Mouse (Mus musculus) T-cell, adult 2 months (primary cell): ENCODE data around the gene Atf3.

Experiments
- DNase-seq: peaks from one replicate; pipeline ENCODE4 v3.0.0; 2022; ENCODE audit warnings: low spot score

Gene Atf3

DNA sequence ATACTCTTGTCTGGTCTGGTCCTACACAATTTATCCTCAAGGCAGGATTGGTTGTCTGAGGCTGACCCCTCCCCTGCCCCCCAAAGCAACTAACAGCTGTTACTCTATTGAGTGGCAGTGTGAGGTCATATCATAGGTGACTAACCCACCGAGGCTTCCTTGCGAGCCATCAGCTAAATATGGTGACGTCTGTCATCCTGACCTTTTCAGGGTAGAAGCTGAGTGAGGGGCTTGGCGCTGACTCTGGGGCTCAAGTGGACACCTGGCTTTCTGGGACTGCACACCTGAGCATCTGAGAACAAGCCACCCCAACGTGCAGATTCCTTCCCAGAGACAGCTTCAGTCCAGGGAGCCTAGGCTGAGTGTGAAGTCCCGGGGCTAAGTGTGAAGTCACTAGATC is at the start of gene Atf3:
Gene Atf3, minus strand, starts transcription at position 101 of the 400 bp plus-strand sequence.
- no peak for DNase-seq

DNA sequence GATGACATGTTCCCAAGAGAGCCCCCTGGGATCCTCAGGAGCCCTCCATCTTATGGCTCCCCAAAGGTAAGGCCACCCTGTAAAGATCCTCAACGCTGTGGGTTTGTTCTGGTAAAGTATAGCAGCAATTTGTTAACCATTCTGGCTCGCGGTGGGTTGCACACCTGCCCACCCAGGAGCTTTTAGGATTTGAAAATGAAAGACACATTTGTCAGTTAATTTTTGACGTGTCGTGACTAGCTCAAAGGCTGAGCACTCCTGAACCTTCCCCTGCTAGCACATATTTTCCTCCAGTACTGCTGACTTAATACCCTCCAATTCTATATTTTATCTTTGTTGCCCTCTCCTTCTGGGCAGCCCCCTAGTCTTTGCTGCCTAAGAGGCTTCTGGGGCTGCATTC is 49.3 kb upstream of the Atf3 start:
- no peak for DNase-seq

DNA sequence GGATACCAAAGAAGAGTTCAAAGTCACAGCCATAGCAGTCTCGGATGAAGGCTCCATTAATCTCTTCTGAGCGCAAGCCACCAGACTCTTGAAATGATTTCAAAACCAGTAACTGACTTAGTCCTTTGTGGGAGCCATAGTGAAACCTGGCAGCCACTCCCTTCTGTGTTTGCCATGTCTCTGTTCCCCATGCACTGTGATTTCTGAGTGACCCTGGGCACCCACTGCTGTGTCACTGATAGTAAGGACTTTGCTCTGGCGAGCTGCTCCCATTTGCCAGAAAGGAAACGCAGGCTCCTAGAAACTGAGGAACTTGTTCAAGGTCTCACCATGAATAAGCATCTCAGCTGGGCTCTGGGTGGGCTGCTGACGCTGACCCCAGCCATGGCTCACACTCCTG is 45.6 kb upstream of the Atf3 start:
- no peak for DNase-seq

DNA sequence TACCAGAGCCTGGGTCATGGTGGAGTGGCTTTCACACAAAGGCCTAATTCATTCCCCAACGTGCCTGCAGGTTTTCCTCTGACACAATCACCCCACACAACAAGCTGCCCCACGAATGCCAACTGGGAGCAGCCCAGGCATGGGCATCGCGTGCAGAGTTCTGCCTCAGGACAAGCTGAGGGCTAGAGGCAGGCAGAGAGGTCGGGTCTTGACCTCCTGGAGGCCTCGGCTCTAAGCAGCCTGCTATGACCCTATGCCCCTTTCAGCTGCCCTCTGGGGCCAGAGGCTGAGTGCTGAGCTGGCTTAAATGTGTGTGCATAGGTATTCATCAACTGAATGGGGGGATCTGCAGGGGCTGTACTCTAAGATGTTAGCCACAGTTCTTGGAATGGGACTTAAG is 44.0 kb upstream of the Atf3 start:
- DNase-seq, result no peak

DNA sequence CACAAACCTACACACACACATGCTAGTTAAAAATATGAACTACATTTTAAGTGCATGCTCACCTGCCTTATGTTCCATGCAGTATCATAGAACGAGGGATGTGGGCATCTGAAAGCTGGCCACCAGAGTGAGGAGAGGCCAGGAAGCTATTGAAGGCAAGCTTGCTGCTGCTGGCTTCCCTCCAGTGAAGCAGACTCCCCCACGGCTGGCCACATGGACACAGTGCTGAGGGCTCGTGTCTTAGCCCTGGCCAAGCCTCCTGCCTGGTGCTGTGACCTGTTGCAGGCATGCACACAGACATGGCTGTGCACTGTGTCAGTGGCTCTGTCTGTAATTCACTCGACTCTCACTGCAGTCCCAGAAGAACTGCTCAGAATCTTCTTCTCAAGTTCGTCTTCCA is 41.8 kb upstream of the Atf3 start:
- no peak for DNase-seq

DNA sequence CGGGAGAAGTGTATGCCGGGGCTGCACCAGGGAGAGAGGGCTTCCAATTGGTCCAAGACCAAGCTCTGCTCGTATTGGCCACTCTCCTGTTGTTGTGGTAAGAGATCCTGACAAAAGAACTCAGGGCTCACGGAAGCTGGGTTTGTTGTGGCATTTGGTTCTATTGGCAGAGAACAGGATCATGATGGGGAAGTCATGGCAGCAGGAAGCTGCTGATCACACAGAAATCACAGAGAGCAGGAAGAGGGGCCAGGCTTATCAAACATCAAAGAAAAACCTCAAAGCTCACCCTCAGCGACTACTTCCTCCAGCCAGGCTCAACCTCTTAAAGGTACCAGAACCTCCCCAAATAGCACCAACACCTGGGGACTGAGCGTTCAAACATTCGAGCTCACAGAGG is 41.3 kb upstream of the Atf3 start:
- peak; percentile 75 for DNase-seq

DNA sequence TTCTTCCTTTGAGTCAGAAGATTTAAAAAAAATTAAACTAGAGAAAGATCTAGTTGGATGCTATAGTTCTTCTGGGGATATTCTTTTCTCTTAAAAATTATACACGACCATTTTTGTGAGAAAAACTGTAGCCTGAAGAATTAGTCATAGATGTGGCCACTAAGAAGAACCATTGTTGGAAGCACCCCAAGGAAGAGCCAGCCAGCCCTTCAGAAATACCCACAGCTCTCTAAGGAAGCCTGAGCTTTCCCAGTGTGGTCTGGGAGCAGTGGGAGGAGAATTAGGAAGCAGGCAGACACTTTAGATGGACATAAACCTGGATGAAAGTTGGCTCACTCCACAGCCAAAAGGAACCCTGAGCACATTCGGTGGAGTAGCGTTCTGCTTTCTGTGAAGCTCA is 40.7 kb upstream of the Atf3 start:
- no peak for DNase-seq

DNA sequence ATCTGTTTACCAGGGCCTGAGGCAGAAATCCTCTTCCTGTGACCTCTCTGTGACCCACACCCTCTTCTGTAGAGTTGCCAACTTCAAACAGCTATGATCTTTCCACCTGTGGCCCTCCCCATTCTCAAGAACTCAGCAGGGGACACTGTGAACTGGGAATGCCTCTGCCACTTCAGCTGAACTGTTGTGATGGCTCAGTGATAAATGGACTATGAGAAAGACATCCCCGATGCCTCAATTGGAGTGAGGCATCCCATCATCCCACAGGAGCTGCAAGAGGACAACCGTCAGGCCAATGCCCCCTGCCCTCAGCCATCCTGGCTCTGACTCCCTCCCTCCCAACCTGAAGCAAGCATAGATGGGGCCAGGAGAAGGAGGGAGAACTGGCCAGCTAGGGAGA is 40.1 kb upstream of the Atf3 start:
- DNase-seq, result peak; percentile 40

DNA sequence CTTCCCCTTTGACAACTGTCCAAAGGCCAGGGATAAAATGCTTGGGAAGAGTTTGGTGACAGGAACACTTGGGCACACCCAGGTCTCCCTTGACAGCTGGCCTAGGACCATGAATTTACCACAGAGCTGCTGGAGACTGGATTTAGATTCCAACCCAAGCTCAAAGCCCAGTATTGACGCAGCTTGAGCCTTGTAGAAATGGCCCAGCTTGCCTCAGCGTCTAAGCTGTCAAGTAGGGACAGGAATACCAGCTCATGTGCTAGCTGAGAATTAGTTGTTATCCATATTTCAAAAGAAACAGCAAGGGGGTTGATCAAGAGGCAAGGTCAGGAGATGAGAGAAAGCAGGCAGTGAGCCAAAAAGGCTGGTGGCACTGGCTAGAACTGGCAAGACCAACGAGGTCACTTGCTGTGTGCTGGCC is 39.5 kb upstream of the Atf3 start:
- no peak for DNase-seq

DNA sequence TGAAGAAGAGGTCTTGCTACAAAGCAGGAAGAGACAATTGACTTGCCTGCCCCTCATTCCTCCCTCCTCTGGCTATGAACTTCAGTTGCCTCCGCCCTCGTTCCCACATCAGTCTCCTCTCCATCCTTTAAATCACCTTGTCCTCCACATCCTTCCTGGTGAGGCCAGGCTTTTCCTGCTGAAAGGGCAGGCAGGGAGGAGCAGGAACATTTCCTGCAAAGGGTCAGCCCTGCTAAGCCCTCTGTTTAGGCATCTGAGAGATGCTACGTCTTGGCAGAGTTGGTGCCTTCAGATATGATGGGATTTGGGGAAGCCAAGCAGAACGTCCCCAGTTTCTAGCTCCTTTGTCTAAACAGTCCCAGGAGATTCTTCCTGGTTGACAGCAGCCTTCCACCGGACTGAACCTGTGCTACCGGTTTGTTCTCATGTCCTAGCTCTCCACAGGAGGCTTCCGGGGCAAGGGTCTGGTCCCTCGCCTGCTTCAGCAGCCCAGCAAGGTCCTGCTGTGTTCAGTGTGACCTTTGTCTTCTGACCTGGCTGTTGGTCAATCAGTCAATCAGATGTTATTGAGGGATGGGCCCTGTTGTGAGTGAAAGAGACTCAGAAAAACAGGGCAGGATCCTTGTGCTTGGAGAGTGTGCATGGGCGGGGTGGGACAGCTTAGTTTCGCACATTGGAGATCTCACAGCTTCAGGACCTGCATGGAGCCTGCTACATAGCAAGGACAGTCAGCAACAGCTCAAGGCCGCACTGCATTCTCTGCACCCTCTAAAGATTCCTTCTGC is 38.9 kb upstream of the Atf3 start:
- no peak for DNase-seq

DNA sequence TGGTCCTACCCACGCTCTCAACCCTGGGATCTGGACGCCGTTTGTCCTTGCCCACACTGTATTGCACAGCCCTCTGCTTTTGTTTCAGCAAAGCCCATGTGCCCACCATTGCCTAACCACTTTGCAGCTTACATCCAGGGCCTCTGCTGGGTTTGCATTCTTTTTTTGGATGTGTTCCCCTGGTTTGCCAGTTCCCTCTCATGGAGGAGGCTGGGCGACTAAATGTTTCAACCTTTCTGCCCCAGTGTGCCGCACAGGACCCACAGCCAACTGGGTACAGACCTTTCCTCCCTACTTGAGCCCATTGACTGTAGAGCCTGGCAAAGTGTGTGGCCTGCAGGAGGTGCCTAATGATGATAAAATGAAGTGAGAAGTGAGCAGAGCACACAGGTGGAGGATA is 38.3 kb upstream of the Atf3 start:
- DNase-seq, result no peak

DNA sequence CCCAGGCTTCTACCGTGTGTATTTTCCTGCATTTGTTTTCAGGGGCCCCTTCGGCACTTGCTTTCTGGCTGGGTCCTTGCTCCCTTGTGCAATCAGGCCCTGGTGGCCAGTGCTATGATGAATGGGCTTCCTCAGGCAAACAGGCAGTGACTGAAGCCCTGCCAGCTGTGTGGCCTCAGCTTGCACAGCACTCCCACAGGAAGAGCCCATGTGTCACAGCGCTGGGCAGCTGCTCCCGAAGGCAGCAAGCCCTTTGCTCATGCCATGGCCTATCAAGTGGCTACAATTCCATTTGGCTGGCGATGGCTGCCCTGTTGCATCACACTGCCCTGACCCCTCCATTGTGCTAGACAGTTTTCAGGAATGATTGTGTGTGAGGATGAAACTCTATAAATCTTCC is 36.6 kb upstream of the Atf3 start:
- no peak for DNase-seq

DNA sequence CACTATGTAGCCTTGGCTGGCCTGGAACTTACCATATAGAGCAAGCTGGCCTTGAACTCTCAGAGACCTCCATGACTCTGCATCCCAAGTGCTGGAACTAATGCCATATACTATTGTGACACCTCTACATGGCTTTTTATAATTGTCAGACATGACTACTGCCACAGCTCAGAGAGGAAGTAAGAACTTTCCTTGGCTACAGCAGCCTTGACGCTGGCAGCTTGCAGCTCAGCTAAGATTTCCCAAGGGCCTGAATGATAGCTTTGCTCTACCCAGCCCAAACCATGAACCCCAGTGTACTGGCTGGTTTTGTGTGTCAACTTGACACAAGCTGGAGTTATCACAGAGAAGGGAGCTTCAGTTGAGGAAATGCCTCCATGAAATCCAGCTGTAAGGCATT is 35.8 kb upstream of the Atf3 start:
- no peak for DNase-seq

DNA sequence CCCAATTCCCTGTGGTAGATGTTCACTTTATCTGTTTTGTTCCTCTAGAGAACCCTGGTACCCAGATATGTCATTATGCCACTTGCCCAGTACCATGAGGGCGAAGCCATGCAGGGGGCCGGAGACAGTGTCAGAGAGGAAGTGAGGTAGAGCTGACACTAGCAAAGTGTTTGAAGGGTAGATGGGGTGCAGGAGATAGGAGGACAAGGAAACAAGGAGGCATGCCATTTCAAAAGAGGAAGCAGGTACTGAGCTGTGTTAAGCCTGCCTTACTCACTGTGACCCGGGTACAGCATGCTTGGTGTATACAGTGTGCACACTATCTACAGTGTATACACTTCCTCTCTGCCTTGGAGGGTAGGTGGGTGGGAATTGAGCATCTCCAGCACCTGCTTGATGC is 32.1 kb upstream of the Atf3 start:
- peak; percentile 6 for DNase-seq

DNA sequence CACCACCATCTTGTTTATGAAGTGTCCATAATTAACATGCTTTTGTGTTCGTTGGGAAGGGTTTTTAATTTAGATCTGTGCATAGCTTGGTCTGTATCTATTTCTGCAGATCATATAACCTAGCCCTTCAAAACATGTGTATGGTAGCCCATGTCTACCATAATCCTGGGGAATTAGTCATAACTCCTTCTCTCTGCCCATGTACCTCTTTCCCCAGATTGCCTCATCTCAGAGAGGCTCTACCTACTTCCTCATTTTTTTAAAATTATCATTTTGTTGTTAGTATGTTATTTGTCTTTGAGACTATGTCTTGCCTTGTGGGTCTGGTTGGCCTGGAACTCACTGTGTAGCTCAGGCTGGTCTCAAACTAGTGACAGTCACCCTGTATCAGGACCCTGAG is 30.6 kb upstream of the Atf3 start:
- no peak for DNase-seq

DNA sequence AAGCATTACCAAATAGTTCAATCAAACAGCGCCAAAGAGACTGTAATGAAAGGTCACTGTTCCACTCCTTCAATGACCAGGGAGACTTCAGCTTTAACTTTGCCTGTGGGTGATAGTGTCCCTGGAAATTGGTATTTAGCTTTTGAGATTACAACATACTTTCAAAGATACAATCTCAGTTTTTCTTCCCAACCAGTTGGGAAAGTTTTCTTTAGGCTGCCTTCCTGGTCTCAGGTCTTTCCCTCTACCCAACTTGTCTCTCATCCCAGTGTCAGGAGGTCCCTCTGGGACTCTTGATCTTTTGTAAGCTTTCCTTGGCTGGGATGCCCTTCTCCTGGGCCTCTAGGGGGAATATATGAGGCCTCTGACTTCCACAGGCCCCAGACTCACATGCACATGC is 29.7 kb upstream of the Atf3 start:
- DNase-seq, result no peak

DNA sequence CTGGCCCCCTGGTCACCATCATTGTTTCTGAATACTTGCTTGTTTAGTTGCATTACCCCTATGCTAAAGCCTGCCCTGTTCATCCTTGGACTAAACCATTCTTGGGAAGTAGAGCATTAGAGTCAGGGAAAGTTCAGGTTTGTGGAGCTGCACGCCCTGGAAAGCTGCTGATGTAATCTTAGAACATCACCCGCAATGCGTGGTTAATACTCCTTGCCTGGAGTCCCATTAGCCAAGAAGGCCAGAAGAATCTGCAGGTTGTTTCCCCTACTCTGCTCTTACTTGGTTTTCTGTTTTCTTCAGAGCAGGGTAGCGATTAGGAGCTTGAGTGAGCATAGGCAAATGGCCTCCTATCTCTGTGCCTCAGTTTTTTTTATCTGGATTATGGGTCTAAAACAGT is 26.0 kb upstream of the Atf3 start:
- DNase-seq, result no peak

DNA sequence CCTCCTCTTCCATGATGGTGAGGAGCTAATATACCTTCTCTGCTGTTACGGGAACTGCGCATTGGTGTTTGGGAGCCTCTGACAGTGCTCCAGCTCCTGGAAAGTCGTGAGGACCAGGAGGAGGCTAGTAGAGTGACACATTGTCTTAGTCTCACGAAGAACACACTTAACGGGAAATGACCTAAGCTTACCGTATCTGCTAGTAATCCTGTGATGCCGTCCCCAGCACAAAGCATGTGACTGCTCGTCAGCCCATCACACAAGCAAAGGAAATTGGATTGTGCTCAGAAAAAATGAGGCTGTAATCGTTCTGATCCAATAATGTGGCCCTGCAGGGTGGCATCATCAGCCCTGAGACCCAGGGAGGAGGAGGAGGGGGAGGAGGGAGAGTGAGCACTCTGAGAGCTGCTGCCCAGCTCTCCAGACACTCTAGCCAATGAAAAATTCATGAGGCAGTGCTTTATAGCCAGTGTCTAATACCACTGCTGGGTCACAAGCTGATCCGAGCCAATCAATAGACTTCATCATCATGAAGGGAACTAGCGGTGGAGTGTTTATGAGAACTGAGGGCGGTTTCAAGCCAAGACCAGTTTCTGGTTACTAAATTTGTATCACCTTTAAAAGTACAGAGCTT is 24.3 kb upstream of the Atf3 start:
- DNase-seq, result no peak

DNA sequence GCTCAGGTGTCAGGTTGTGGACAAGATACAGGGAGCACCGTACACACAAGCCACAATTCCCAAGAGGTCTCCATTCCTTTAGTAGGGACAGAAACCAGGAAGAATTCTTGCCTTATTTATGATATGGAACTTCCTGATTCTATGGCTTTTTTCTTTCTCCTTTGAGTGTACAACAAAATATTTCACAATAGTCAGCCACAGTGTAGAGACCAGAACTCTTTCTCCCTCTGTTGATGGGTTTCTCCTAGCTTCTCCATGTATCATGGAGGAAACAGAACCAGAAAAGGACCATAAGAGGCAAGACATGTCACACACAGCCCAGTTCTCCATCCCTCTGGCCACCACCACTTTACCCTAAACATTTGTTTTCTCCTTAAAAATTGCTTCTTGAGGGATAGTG is 23.7 kb upstream of the Atf3 start:
- DNase-seq, result no peak

DNA sequence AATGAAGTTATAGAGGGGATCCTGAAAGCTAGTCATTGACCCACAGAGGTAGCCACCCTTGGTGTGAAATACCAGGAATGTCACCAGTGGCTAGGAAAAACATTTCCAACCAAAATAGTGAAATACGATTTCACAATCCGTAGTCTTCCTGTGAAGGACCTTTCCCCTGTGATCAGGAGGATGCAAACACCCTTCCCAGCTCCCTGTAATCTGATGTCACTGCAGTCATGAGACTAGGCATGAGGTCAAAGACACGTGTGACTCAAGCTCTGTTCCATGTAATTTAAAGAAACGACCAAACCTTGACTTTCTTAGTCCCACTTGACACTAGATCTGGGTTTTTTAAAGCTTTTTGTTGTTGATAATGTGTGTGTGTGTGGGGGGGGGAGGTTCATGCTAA is 21.8 kb upstream of the Atf3 start:
- no peak for DNase-seq

DNA sequence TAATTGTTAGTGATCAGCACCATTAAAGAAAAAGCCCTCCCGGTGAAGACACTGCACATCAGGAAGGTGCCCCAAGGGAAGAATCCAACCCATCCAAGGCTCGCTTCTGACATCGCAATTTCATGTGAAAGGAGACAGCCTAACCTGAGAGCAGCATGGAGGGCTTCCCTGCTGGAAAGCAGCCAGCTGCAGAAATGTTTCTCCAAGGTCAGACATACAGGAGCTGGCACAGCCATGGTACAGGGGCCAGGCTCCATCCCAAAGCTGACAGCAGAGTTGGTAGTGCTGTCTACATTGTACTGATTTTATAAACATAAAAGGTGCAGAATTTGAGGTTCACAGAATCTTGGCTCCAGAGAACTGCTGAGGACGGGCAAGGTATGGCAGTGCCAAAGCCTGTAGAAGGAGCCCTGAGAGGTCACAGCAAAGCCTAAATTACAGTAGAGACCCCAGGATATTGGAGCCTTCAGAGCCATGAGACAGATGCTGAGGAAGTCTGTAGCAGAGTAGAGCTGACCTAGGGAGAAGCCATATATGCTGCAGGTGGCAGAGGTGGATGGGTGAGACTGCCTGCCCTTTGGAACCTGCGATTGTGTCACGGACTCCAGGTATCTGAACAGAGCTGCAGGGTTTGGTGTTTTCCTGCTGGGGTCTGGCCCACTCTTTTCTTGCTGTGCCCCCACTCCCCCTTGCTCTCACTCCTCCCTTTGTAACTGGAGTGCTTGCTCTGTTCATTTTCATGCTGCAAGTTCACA is 18.1 kb upstream of the Atf3 start:
- DNase-seq, result no peak

DNA sequence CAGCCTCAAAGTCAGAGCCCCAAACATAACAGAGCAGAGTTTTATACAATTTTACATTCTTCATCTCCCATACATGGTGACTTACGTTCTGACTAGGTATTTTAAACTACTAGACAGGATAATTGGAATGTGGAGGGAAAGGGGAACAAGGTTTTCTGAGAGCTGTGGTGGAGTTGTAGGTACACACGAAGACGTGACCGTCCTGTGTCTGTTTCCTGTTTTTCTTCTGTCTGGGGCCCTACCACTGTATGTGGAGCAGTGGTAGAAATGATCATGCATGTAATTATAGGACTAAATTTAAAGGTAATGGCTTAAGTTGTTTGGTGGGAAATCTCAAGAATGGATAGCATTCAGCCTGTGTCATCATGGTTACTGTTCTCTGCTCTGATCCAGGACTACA is 17.0 kb upstream of the Atf3 start:
- DNase-seq, result no peak

DNA sequence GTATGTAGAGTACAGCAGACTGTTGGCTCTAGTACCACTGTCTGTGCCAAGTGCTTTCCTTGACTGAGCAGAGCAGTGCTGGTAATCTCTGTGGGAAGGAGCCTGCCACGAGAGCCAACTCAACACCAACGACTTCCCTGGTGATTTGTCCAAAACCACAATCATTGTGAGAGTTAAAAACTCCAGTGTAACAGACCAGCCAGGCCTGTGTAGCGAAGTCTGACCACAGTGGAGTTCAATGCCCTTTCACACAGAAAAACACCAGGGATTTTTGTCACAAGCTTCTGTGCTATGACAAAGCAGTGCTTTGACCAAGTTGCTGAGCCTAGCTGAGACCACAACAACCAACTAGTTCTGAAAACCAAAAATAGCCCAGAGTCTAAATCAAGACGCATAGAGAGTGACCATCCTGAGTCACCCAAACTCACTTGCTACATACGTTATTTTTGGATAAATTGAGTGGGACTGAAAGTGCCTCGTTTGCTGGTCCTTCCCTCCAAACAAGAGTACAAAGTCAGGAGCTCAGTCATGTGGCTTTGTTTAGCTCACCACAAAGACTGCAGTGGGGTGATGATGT is 12.6 kb upstream of the Atf3 start:
- no peak for DNase-seq
